Mouse (Mus musculus) urinary bladder, postnatal 25 days (tissue): ENCODE results near the gene Vmn2r86.
"Not testable (repeated sequence)": the region's sequence is repeated elsewhere in the genome, so short reads cannot be mapped to it uniquely, and the experiment has no call there.

Source experiments
- DNase-seq: peaks from one replicate; pipeline ENCODE4 v3.0.0; 2022; ENCODE audit warnings: low spot score

Gene Vmn2r86

DNA sequence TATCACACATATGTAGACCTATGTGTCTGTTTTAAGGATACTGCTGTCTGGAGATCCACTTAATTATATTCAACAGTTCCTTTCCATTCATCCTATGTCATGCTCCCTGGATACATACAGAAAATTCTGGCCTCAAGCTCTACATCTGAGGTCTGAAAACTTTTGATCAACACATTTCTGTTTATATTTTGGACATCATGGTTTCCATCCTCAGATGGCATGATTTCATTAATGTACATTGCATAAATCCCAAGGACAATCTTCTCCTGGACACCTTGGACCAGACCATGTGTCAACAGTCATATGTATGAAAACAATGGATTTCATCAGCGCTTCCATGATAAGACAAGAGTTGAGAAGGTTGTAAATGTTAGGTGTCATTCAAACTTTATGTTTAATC lies at the start of gene Vmn2r86:
Gene Vmn2r86, minus strand, starts transcription at position 101 of the 400 bp plus-strand sequence.
- not testable (repeated sequence) for DNase-seq

DNA sequence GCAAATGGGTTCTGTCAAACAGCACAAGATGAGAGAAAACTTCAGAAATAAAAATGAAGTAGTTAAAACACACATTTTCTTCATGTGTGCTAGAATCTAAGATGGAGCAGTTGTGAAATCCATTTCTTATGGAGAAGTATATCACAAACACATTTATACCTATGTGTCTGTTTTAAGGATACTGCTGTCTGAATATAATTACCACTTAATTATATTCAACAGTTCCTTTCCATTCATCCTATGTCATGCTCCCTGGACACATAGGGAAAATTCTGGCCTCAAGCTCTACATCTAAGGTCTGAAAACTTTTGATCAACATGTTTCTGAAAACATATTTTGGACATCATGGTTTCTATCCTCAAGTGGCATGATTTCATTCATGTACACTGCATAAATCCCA lies 41.4 kb upstream of the Vmn2r86 start, which contains the start of gene Vmn2r87:
Gene Vmn2r87, minus strand, starts transcription at position 101 of the 400 bp plus-strand sequence.
- DNase-seq: no peak

DNA sequence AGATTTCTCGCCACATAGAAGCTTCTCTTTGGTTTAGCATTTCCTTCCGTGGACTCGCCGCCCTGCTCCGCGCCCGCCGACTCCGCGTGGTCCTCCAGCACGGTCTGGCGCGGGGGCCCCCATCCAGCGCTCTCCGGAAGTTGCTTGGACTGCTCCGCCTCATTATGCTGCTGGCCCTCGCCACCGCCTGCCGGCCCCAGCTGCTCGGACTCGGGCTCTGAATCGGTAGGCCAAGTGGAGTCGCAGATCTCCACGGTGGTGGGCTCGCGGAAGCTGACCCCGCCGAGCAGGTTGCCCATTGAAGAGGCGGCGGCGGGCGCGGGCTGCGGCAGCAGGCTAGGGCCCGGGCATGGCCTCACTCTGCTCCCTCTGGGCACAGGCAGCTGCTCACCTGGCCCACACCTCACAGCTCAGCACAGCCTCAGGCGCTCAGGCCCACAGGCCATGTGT lies 14.5 kb upstream of the Vmn2r86 start:
- peak; percentile 5 for DNase-seq

DNA sequence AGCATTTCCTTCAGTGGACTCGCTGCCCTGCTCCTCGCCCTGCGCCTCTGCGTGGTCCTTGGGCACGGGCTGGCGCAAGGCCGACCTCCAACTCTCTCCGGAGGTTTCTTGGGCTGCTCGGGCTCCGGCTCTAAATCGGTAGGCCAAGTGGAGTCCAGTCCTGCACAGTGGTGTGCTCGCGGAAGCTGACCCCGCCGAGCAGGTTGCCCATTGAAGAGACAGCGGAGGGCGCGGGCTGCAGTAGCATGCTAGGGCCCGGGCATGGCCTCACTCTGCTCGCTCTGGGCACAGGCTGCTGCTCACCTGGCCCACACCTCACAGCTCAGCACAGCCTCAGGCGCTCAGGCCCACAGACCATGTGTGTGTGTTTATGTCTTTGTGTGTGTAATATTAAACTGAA lies 11.1 kb downstream of the Vmn2r86 start:
- no peak for DNase-seq

DNA sequence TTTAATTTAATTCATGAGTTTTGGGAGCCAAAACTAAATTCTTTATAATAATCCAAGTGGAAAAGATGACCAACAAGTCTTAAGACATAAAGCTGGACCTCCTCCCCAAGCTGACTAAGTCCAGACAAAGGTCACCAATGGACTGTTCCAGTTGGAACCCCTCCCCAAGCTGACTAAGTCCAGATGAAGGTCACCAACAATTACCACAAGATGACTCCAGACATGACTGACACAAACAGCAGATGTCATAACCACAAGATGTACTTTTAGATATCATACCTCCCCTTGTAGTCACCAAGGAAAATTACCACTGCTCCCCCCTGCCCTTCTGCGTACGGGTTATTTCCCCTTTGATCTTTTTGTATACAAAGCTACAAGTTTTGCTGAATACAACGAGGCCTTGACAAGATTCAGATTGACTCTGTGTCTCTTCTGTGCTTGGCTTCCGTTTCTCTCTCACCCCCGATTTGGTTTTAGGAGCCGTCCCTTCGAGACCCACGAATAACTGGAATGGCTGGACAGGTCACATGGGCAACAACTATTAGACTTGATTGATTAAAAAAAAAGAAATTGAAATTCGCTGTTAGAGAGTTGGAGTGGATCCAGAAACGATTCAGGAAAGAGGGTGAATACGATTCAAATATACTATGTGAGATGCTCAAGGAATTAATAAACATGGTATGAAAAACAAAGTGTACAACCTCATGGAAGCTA lies 21.5 kb downstream of the Vmn2r86 start:
- DNase-seq: not testable (repeated sequence)

DNA sequence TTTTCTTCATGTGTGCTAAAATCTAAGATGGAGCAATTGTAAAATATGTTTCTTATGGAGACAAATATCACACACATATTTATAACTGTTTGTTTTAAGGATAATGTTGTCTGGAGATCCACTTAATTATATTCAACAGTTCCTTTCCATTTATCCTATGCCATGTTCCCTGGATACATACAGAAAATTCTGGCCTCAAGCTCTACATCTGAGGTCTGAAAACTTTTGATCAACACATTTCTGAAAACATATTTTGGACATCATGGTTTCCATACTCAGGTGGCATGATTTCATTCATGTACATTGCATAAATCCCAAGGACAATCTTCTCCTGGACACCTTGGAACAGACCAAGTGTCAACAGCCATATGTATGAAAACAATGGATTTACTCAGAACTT lies 26.2 kb downstream of the Vmn2r86 start, which contains the start of gene Vmn2r85:
Gene Vmn2r85, minus strand, starts transcription at position 101 of the 400 bp plus-strand sequence.
- DNase-seq: not testable (repeated sequence)

DNA sequence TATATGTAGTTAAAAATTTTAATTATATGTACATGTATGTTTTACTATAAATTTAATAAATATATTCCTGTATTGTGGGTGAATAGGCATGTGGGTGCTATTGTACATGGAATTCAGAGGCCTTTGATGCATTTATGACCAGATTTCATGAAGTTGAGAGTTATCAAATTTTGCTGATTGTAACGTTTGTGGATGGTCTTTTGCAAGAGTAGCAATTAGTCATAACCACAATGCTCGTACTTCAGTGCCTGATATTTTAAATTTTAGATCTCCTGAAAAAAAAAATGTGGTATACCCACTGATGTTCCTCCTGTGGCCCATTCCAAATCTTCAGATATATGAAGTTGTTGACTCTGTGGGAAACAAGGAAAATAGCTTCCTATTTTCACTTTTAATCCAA lies 33.5 kb downstream of the Vmn2r86 start:
- DNase-seq: not testable (repeated sequence)

DNA sequence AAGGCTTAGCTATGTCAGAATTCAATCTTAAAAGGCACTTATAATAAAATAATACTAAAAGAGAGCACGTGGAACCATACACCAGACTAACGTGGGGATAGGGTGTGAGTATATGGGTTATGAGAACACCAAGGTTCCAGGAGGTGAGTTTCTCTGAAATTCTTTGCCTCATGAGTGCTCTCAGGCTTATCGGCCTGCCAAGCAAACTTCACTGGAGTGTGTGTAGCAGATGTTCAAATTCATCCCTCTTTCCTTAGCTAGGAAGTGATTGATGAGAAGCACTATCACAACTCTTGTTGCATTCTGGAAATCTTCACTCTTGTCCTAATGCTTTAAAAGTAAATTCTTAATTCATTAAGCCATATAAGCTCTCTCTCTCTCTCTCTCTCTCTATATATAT lies 35.4 kb downstream of the Vmn2r86 start:
- DNase-seq: no peak

DNA sequence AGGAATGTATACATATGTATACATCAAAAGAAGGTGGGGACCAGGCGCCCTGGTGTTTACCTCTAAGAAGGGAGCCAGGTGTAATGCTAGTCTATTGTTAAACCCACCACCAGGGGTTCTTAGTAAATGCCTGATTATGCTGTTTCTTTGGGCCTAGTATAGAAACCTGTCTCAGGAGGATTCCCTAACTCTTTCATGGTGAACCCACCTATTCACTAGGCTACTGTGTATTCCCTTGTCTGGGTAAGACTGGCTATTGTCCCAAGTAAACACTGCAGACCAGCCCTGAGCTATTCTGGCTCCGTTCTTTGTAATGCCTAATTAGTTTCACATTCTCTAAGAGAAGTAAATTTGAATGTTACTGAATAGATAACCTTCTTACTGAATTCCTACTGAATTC lies 35.9 kb downstream of the Vmn2r86 start:
- not testable (repeated sequence) for DNase-seq

DNA sequence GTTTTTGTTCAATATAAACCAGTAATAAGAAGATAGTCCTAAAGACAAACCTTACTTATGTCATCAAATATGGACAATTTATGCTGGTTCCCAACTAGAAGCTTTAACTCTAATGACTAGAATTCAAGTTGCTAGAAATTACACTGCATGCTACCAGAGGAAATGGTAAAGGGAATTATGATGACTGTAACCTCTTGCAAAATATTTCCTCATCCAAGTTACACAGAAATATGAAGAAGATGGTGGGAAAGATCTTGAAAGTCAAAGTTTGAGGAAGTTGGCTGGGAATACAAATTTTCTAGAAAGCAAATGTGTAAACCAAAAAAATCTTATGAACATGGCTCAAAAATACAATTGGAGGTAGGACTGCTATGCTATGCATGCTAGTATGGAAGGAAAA lies 39.5 kb downstream of the Vmn2r86 start:
- DNase-seq: not testable (repeated sequence)

DNA sequence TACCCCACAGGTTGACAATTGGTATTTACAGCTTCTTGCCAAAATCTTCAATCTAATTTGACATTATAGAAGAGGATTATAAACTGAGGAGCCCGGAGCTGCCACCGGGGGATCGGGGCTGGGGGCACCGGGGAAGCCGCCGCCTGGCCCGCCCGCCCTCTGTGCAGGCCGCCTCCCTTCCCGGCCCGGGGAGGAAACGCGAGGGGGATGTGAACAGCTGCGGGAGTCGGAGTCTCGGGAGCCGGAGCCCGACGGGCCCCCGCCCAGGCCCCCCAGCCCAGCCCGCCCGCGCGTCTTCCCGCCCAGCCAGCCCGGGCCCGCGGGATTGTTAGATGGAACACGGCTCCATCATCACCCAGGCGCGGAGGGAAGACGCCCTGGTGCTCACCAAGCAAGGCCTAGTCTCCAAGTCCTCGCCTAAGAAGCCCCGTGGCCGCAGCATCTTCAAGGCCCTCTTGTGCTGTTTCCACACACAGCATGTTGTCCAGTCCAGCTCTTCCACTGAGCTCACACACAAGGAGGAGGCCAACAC lies 43.6 kb downstream of the Vmn2r86 start:
- not testable (repeated sequence) for DNase-seq

DNA sequence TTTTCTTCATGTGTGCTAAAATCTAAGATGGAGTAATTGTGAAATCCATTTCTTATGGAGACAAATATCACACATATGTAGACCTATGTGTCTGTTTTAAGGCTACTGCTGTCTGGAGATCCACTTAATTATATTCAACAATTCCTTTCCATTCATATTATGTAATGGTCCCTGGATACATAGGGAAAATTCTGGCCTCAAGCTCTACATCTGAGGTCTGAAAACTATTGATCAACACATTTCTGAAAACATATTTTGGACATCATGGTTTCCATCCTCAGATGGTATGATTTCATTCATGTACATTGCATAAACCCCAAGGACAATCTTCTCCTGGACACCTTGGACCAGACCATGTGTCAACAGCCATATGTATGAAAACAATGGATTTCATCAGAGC lies 61.6 kb downstream of the Vmn2r86 start, which contains the start of gene Vmn2r84:
Gene Vmn2r84, minus strand, starts transcription at position 101 of the 400 bp plus-strand sequence.
- DNase-seq: no peak
